Mouse (Mus musculus) kidney, postnatal 0 days (tissue): ENCODE results near the gene Glrb. TPM values are rescaled to one million over a fixed set of nuclear protein-coding genes. Genes with fewer than 3 reads are reported as not detected.

Experiments used
- ATAC-seq: fragments of 200-750 bp; cut with Nextera tagmentation; replicated peaks from 2 replicates; pipeline ENCODE4 v1.8.0; 2017; ENCODE audit warnings: low read depth, moderate number of reproducible peaks, moderate TSS enrichment, moderate library complexity; ENCODE audit not compliant: low FRiP score
- DNase-seq: peaks from one replicate; pipeline ENCODE4 v3.0.0-alpha.2; 2016; ENCODE audit warnings: low spot score
- H3K27ac ChIP-seq: fragments of 300-500 bp; sonication (generic); 2 replicates; pipeline ENCODE4 v1.5.1; 2014; ENCODE audit warnings: mild to moderate bottlenecking
- H3K27me3 ChIP-seq: fragments of 300-500 bp; sonication (generic); 2 replicates; pipeline ENCODE4 v1.6.1; 2014; ENCODE audit warnings: low read length, mixed read lengths; ENCODE audit not compliant: insufficient read depth
- H3K36me3 ChIP-seq: fragments of 300-500 bp; sonication (generic); 2 replicates; pipeline ENCODE4 v1.6.1; 2014; ENCODE audit warnings: low read length, mixed read lengths; ENCODE audit not compliant: insufficient read depth
- H3K4me1 ChIP-seq: fragments of 300-500 bp; sonication (generic); replicated peaks from 2 replicates; pipeline ENCODE4 v1.6.1; 2014; ENCODE audit warnings: antibody characterized with exemption, low read length, mixed read lengths; ENCODE audit not compliant: insufficient read depth
- H3K4me2 ChIP-seq: fragments of 300-500 bp; sonication (generic); 2 replicates; pipeline ENCODE4 v1.6.1; 2014; ENCODE audit warnings: mild to moderate bottlenecking, low read length, moderate library complexity, mixed read lengths
- H3K4me3 ChIP-seq: fragments of 300-500 bp; sonication (generic); replicated peaks from 2 replicates; pipeline ENCODE4 v1.5.1; 2014; ENCODE audit warnings: low read depth, low read length
- H3K9ac ChIP-seq: fragments of 300-500 bp; sonication (generic); 2 replicates; pipeline ENCODE4 v1.6.1; 2014; ENCODE audit warnings: low read depth, low read length
- H3K9me3 ChIP-seq: fragments of 300-500 bp; sonication (generic); replicated peaks from 2 replicates; pipeline ENCODE4 v1.6.1; 2016; ENCODE audit warnings: low read length, inconsistent platforms, mixed read lengths
- CTCF ChIP-seq: IDR thresholded peaks from 2 replicates; pipeline ENCODE4 v1.5.1; 2016; ENCODE audit warnings: antibody characterized with exemption, low read depth, mild to moderate bottlenecking, moderate library complexity
- WGBS: fragments of 180-500 bp; shearing (Covaris S2); extraction: QIAGEN DNeasy Blood & Tissue Kit; methylation state at CpG from one replicate; pipeline ENCODE4 v1.1.7; 2014; 5-methylcytosine and 5-hydroxymethylcytosine counted together
- polyA plus RNA-seq: library from polyadenylated mRNA; unstranded; fragments of >200 nt; fragmentation: Nextera tagmentation; extraction: Ambion mirVana; gene quantifications from 2 replicates; pipeline ENCODE4 v1.2.1, GENCODE M21; 2015

Glrb gene
- polyA plus RNA-seq, 1 experiment from 2014 or later, result 5.6 TPM

- no peaks in the 10 kb centered on the region for H3K9me3 ChIP-seq
- no peak for TF ChIP-seq CTCF
- H3K27ac ChIP-seq, result no peak overlapping the region
- DNase-seq, result peak; percentile 18
- ATAC-seq, result no peak
- no peaks in the 10 kb centered on the region for H3K36me3 ChIP-seq
- H3K4me3 ChIP-seq, result no peak overlapping the region
- H3K4me1 ChIP-seq, result no peaks in the 10 kb centered on the region
- no peaks in the 10 kb centered on the region for H3K27me3 ChIP-seq
- no peak overlapping the region for H3K9ac ChIP-seq
- 45% methylated on average over 2 of the region's 2 CpGs for WGBS
- H3K4me2 ChIP-seq, result no peak overlapping the region
These were observed 67.8 kb downstream of the Glrb start for GRCm38 (mm10) chr3:80845634-80846033.

- Histone ChIP-seq H3K4me2 (no peak overlapping the region), H3K27me3 (no peaks in the 10 kb centered on the region), H3K4me3 (no peak overlapping the region), H3K36me3 (no peaks in the 10 kb centered on the region), H3K27ac (no peak overlapping the region), H3K9ac (no peak overlapping the region), H3K4me1 (no peaks in the 10 kb centered on the region), H3K9me3 (no peaks in the 10 kb centered on the region)
- TF ChIP-seq CTCF, result no peak
- ATAC-seq, result no peak
- no peak for DNase-seq
- 69% methylated on average over 5 of the region's 5 CpGs for WGBS
These were observed 73.6 kb downstream of the Glrb start for GRCm38 (mm10) chr3:80839845-80840244.

GRCm38 (mm10) chr3:80837583-80837982 is 75.9 kb downstream of the Glrb start:
- Histone ChIP-seq H3K27ac (no peak overlapping the region), H3K9ac (no peak overlapping the region), H3K4me2 (no peak overlapping the region), H3K9me3 (no peaks in the 10 kb centered on the region), H3K4me1 (no peaks in the 10 kb centered on the region), H3K36me3 (no peaks in the 10 kb centered on the region), H3K4me3 (no peak overlapping the region), H3K27me3 (no peaks in the 10 kb centered on the region)
- no peak for ATAC-seq
- no peak for TF ChIP-seq CTCF
- 47% methylated on average over 3 of the region's 3 CpGs for WGBS
- DNase-seq, result no peak

- H3K4me3 ChIP-seq, result no peak overlapping the region
- no peak for DNase-seq
- H3K9ac ChIP-seq, result no peak overlapping the region
- no peaks in the 10 kb centered on the region for H3K9me3 ChIP-seq
- H3K4me1 ChIP-seq, result no peaks in the 10 kb centered on the region
- no peak for ATAC-seq
- no peaks in the 10 kb centered on the region for H3K27me3 ChIP-seq
- no peaks in the 10 kb centered on the region for H3K36me3 ChIP-seq
- H3K27ac ChIP-seq, result no peak overlapping the region
- H3K4me2 ChIP-seq, result no peak overlapping the region
- WGBS, result 91% methylated on average over 1 of the region's 1 CpGs
- no peak for TF ChIP-seq CTCF
These were observed 89.5 kb downstream of the Glrb start for GRCm38 (mm10) chr3:80823975-80824374.

- no peak for TF ChIP-seq CTCF
- no peak for DNase-seq
- H3K4me2 ChIP-seq, result no peak overlapping the region
- H3K27ac ChIP-seq, result no peak overlapping the region
- H3K27me3 ChIP-seq, result no peaks in the 10 kb centered on the region
- no peaks in the 10 kb centered on the region for H3K36me3 ChIP-seq
- 94% methylated on average over 1 of the region's 1 CpGs for WGBS
- no peak for ATAC-seq
- no peak overlapping the region for H3K9ac ChIP-seq
- H3K9me3 ChIP-seq, result no peaks in the 10 kb centered on the region
- H3K4me3 ChIP-seq, result no peak overlapping the region
- H3K4me1 ChIP-seq, result no peaks in the 10 kb centered on the region
These were observed 94.8 kb downstream of the Glrb start for GRCm38 (mm10) chr3:80818619-80819018.

GRCm38 (mm10) chr3:80813734-80814133 is 99.7 kb downstream of the Glrb start:
- no peak overlapping the region for H3K4me3 ChIP-seq
- H3K9me3 ChIP-seq, result no peaks in the 10 kb centered on the region
- H3K4me2 ChIP-seq, result no peak overlapping the region
- H3K27ac ChIP-seq, result no peak overlapping the region
- no peak overlapping the region for H3K9ac ChIP-seq
- peak; percentile 58 for DNase-seq
- ATAC-seq, result no peak
- H3K4me1 ChIP-seq, result no peaks in the 10 kb centered on the region
- no peaks in the 10 kb centered on the region for H3K27me3 ChIP-seq
- no peaks in the 10 kb centered on the region for H3K36me3 ChIP-seq
- no peak for TF ChIP-seq CTCF

GRCm38 (mm10) chr3:80812237-80812636 is 101.2 kb downstream of the Glrb start:
- Histone ChIP-seq H3K36me3 (no peaks in the 10 kb centered on the region), H3K27me3 (no peaks in the 10 kb centered on the region), H3K4me2 (no peak overlapping the region), H3K4me1 (no peaks in the 10 kb centered on the region), H3K9ac (no peak overlapping the region), H3K9me3 (no peaks in the 10 kb centered on the region), H3K27ac (no peak overlapping the region), H3K4me3 (no peak overlapping the region)
- ATAC-seq, result no peak
- 81% methylated on average over 3 of the region's 3 CpGs for WGBS
- DNase-seq, result no peak
- no peak for TF ChIP-seq CTCF
